Mouse (Mus musculus) MEL (cell line): ENCODE data around the gene Usp19. TPM values are rescaled to one million over a fixed set of nuclear protein-coding genes. Genes with fewer than 3 reads are reported as not detected.

Experiments used
- DNase-seq: peaks from one replicate; pipeline ENCODE4 v3.0.0; 2011; ENCODE audit warnings: low read depth, low spot score
- H3K27ac ChIP-seq: 2 replicates; pipeline ENCODE4 v1.5.1; 2012; ENCODE audit warnings: low read depth, mild to moderate bottlenecking, control low read depth, low read length, moderate library complexity; ENCODE audit not compliant: control insufficient read depth
- H3K27me3 ChIP-seq, 2 experiments: fragments of 150-350 bp in 1 of 2; sonication (generic) in 1 of 2; 2 replicates each; pipeline ENCODE4 v1.6.1; 2012; ENCODE audit warnings: low read length in 2 of 2, mild to moderate bottlenecking in 2 of 2, improper control_type of control experiment in 1 of 2, moderate library complexity in 1 of 2; ENCODE audit not compliant: insufficient read depth in 2 of 2, control insufficient read depth in 1 of 2
- H3K36me3 ChIP-seq, 2 experiments: 2 replicates each; pipeline ENCODE4 v1.6.1; 2012 to 2014; ENCODE audit warnings: low read length in 2 of 2, improper control_type of control experiment in 1 of 2, inconsistent platforms in 1 of 2, mild to moderate bottlenecking in 1 of 2; ENCODE audit not compliant: insufficient read depth in 2 of 2, control insufficient read depth in 1 of 2
- H3K4me1 ChIP-seq, 2 experiments: fragments of 150-350 bp in 1 of 2; sonication (generic) in 1 of 2; 2 replicates each; pipeline ENCODE4 v1.6.1; 2012; ENCODE audit warnings: low read length in 2 of 2, improper control_type of control experiment in 1 of 2, mild to moderate bottlenecking in 1 of 2; ENCODE audit not compliant: insufficient read depth in 2 of 2, control insufficient read depth in 1 of 2
- H3K4me3 ChIP-seq, 2 experiments: fragments of 150-350 bp in 1 of 2; sonication (generic) in 1 of 2; 2 replicates each; pipeline ENCODE4 v1.5.1; 2012; ENCODE audit warnings: low read depth in 2 of 2, low read length in 2 of 2, mild to moderate bottlenecking in 2 of 2, moderate library complexity in 2 of 2, control low read depth in 1 of 2, improper control_type of control experiment in 1 of 2; ENCODE audit not compliant: control insufficient read depth in 1 of 2, insufficient read depth in 1 of 2
- H3K79me2 ChIP-seq: 2 replicates; pipeline ENCODE4 v1.6.1; 2012; ENCODE audit warnings: mild to moderate bottlenecking, low read length, moderate library complexity; ENCODE audit not compliant: control insufficient read depth, poor library complexity, insufficient read depth
- H3K9ac ChIP-seq: 2 replicates; pipeline ENCODE4 v1.6.1; 2012; ENCODE audit warnings: low read depth, mild to moderate bottlenecking, control low read depth, low read length, moderate library complexity; ENCODE audit not compliant: control insufficient read depth, poor library complexity, severe bottlenecking
- H3K9me3 ChIP-seq: fragments of 150-350 bp; sonication (generic); replicated peaks from 2 replicates; pipeline ENCODE4 v1.6.1; 2012; ENCODE audit warnings: mild to moderate bottlenecking, low read length, improper control_type of control experiment, moderate library complexity; ENCODE audit not compliant: insufficient read depth
- BHLHE40 ChIP-seq: IDR thresholded peaks from 2 replicates; pipeline ENCODE4 v1.6.1; 2012; ENCODE audit warnings: low read depth, mild to moderate bottlenecking, inconsistent platforms, low read length, improper control_type of control experiment, borderline replicate concordance
- CHD2 ChIP-seq: IDR thresholded peaks from 2 replicates; pipeline ENCODE4 v1.6.1; 2011; ENCODE audit warnings: low read length, improper control_type of control experiment
- CTCF ChIP-seq, 3 experiments: IDR thresholded peaks in 2 of 3; conservative IDR thresholded peaks in 1 of 3; 2 replicates each; pipeline ENCODE4 v1.5.1; 2011 to 2012; ENCODE audit warnings: low read length in 3 of 3, low read depth in 2 of 3, mild to moderate bottlenecking in 2 of 3, improper control_type of control experiment in 1 of 3, inconsistent platforms in 1 of 3, mixed read lengths in 1 of 3, moderate library complexity in 1 of 3; ENCODE audit not compliant: control insufficient read depth in 1 of 3, insufficient read depth in 1 of 3, poor library complexity in 1 of 3, severe bottlenecking in 1 of 3
- E2F4 ChIP-seq: IDR thresholded peaks from 2 replicates; pipeline ENCODE4 v1.6.1; 2011; ENCODE audit warnings: low read depth, low read length, improper control_type of control experiment, borderline replicate concordance
- EP300 ChIP-seq, 2 experiments: IDR thresholded peaks; 2 replicates each; pipeline ENCODE4 v1.6.1; 2011; ENCODE audit warnings: improper control_type of control experiment in 2 of 2, low read length in 2 of 2, low read depth in 1 of 2, mild to moderate bottlenecking in 1 of 2
- ETS1 ChIP-seq: IDR thresholded peaks from 2 replicates; pipeline ENCODE4 v1.6.1; 2012; ENCODE audit warnings: low read depth, mild to moderate bottlenecking, inconsistent platforms, low read length, improper control_type of control experiment, moderate library complexity
- GABPA ChIP-seq: IDR thresholded peaks from 2 replicates; pipeline ENCODE4 v1.6.1; 2012; ENCODE audit warnings: low read depth, mild to moderate bottlenecking, inconsistent platforms, low read length, improper control_type of control experiment, moderate library complexity
- GATA1 ChIP-seq: IDR thresholded peaks from 2 replicates; pipeline ENCODE4 v1.6.1; 2011; ENCODE audit warnings: low read depth, low read length, improper control_type of control experiment
- HCFC1 ChIP-seq: IDR thresholded peaks from 2 replicates; pipeline ENCODE4 v1.6.1; 2012; ENCODE audit warnings: low read depth, mild to moderate bottlenecking, inconsistent platforms, low read length, improper control_type of control experiment, moderate library complexity
- JUND ChIP-seq: IDR thresholded peaks from 2 replicates; pipeline ENCODE4 v1.6.1; 2011; ENCODE audit warnings: low read depth, mild to moderate bottlenecking, improper control_type of control experiment, low read length
- KAT2A ChIP-seq: conservative IDR thresholded peaks from 2 replicates; pipeline ENCODE4 v1.6.1; 2012; ENCODE audit warnings: low read depth, low read length, improper control_type of control experiment, inconsistent platforms
- MAX ChIP-seq: IDR thresholded peaks from 2 replicates; pipeline ENCODE4 v1.6.1; 2011; ENCODE audit warnings: low read length, improper control_type of control experiment
- MAZ ChIP-seq: IDR thresholded peaks from 2 replicates; pipeline ENCODE4 v1.6.1; 2012; ENCODE audit warnings: low read depth, mild to moderate bottlenecking, inconsistent platforms, low read length, improper control_type of control experiment
- MEF2A ChIP-seq: IDR thresholded peaks from 2 replicates; pipeline ENCODE4 v1.6.1; 2014; ENCODE audit warnings: low read depth, mild to moderate bottlenecking, inconsistent platforms, low read length, improper control_type of control experiment; ENCODE audit not compliant: poor library complexity, insufficient replicate concordance, severe bottlenecking; ENCODE audit errors: extremely low read depth
- MXI1 ChIP-seq: IDR thresholded peaks from 2 replicates; pipeline ENCODE4 v1.6.1; 2011; ENCODE audit warnings: mild to moderate bottlenecking, low read depth, low read length, improper control_type of control experiment
- MYB ChIP-seq: IDR thresholded peaks from 2 replicates; pipeline ENCODE4 v1.6.1; 2011; ENCODE audit warnings: mild to moderate bottlenecking, low read depth, low read length, improper control_type of control experiment
- MYC ChIP-seq: IDR thresholded peaks from 2 replicates; pipeline ENCODE4 v1.6.1; 2011; ENCODE audit warnings: low read depth, mild to moderate bottlenecking, low read length, improper control_type of control experiment, moderate library complexity
- NELFE ChIP-seq: IDR thresholded peaks from 2 replicates; pipeline ENCODE4 v1.6.1; 2011; ENCODE audit warnings: low read depth, low read length, improper control_type of control experiment
- NRF1 ChIP-seq: IDR thresholded peaks from 2 replicates; pipeline ENCODE4 v1.6.1; 2014; ENCODE audit warnings: low read depth, mild to moderate bottlenecking, inconsistent platforms, low read length, improper control_type of control experiment, moderate library complexity; ENCODE audit not compliant: poor library complexity, insufficient read depth, severe bottlenecking
- POLR2AphosphoS2 ChIP-seq: IDR thresholded peaks from 2 replicates; pipeline ENCODE4 v1.6.1; 2011; ENCODE audit warnings: low read length, improper control_type of control experiment
- POLR2AphosphoS5 ChIP-seq: IDR thresholded peaks from 2 replicates; pipeline ENCODE4 v1.6.1; 2012; ENCODE audit warnings: low read depth, borderline replicate concordance, mild to moderate bottlenecking, inconsistent platforms, low read length, moderate library complexity, mixed read lengths
- RAD21 ChIP-seq: IDR thresholded peaks from 2 replicates; pipeline ENCODE4 v1.6.1; 2011; ENCODE audit warnings: mild to moderate bottlenecking, low read depth, low read length, improper control_type of control experiment
- RCOR1 ChIP-seq: IDR thresholded peaks from 2 replicates; pipeline ENCODE4 v1.6.1; 2012; ENCODE audit warnings: low read depth, mild to moderate bottlenecking, inconsistent platforms, low read length, improper control_type of control experiment
- SMC3 ChIP-seq: IDR thresholded peaks from 2 replicates; pipeline ENCODE4 v1.6.1; 2011; ENCODE audit warnings: low read depth, low read length, improper control_type of control experiment
- TAL1 ChIP-seq: IDR thresholded peaks from 2 replicates; pipeline ENCODE4 v1.6.1; 2012; ENCODE audit warnings: mild to moderate bottlenecking, inconsistent platforms, low read length, moderate library complexity, mixed read lengths
- TBP ChIP-seq: IDR thresholded peaks from 2 replicates; pipeline ENCODE4 v1.8.0; 2011; ENCODE audit warnings: low read depth, low read length, improper control_type of control experiment
- TCF12 ChIP-seq: IDR thresholded peaks from 2 replicates; pipeline ENCODE4 v1.6.1; 2014; ENCODE audit warnings: low read depth, mild to moderate bottlenecking, inconsistent platforms, low read length, improper control_type of control experiment, moderate library complexity
- UBTF ChIP-seq: IDR thresholded peaks from 2 replicates; pipeline ENCODE4 v1.6.1; 2012; ENCODE audit warnings: low read depth, mild to moderate bottlenecking, inconsistent platforms, low read length, improper control_type of control experiment, moderate library complexity, borderline replicate concordance; ENCODE audit not compliant: insufficient read depth
- USF2 ChIP-seq, 2 experiments: IDR thresholded peaks; 2 replicates each; pipeline ENCODE4 v1.6.1; 2011 to 2012; ENCODE audit warnings: improper control_type of control experiment in 2 of 2, low read length in 2 of 2, borderline replicate concordance in 1 of 2, inconsistent platforms in 1 of 2, low read depth in 1 of 2, mild to moderate bottlenecking in 1 of 2; ENCODE audit not compliant: insufficient read depth in 1 of 2
- ZKSCAN1 ChIP-seq: IDR thresholded peaks from 2 replicates; pipeline ENCODE4 v1.6.1; 2012; ENCODE audit warnings: low read depth, mild to moderate bottlenecking, inconsistent platforms, low read length, improper control_type of control experiment, moderate library complexity
- ZMIZ1 ChIP-seq: IDR thresholded peaks from 2 replicates; pipeline ENCODE4 v1.6.1; 2012; ENCODE audit warnings: low read depth, mild to moderate bottlenecking, inconsistent platforms, low read length, improper control_type of control experiment, moderate library complexity
- ZNF384 ChIP-seq: IDR thresholded peaks from 2 replicates; pipeline ENCODE4 v1.6.1; 2012; ENCODE audit warnings: low read depth, mild to moderate bottlenecking, inconsistent platforms, low read length, improper control_type of control experiment
- polyA plus RNA-seq, 2 experiments: library from polyadenylated mRNA; stranded (reverse) in 1 of 2; unstranded in 1 of 2; fragments of >175 nt in 1 of 2; fragments of >200 nt in 1 of 2; gene quantifications; 2 replicates each; pipeline versions ENCODE4 v1.2.1 to v1.2.4; 2012; ENCODE audit warnings: low replicate concordance in 2 of 2, low read depth in 1 of 2; ENCODE audit not compliant: insufficient read length in 2 of 2, insufficient read depth in 1 of 2, missing spikeins in 1 of 2
- total RNA-seq: library from RNA; depleted of rRNA; stranded (reverse); fragments of 300-350 nt; gene quantifications from 2 replicates; pipeline ENCODE4 v1.2.3, GENCODE M21; 2012

Usp19 gene
- total and polyA plus RNA-seq, 3 experiments, result 76.1 to 162 TPM; not detected in 1

- TF ChIP-seq MAX, result no peak; the same call in 1 of the 2 replicates
- TF ChIP-seq HCFC1, result peak; percentile 2; the same call in 1 of the 2 replicates
- no peak for TF ChIP-seq CHD2
These were observed 38.8 kb upstream of the Usp19 start (continued) for GRCm38 (mm10) chr9:108451519-108452160.

DNA sequence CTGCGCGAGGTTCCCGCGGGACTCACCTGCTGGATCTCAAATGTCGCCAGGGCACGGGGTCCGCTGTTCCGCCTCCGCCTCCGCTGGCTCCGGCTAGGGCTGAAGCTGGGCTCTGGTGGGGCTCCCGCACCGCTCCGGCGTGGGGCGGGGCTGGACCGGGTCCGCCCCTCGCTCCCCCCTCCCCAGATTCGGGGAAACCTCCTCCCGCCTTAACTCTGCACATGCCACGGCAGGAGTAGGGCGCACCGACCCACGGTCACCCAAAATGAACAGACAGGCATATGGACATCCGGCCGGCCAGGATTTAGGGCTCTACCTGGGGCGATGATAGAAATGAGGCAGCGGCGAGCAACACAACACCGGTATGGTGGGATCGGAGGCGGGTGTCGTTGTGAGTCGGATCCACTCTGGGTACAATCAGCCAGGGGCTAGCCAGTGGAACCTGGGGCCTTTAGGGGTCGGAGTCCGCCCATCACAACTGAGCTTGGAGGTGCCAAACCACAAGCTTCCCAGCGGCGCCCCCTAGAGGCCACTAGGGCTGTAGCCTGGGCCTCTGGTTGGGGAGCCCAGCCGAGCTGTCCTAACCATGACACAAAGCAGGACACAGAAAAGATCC is 38.0 kb upstream of the Usp19 start:
- Histone ChIP-seq H3K36me3 (peaks cover 0 to 29% of the 10 kb centered on the region in 2 experiments; a peak in 2 of 4 replicates), H3K4me3 (peak overlapping the region; percentile 69 to 80), H3K79me2 (peaks cover 5% of the 10 kb centered on the region), H3K4me1 (peaks cover 25 to 65% of the 10 kb centered on the region in 2 experiments), H3K27ac (peak overlapping the region; percentile 90), H3K9ac (peak overlapping the region; percentile 74), H3K9me3 (no peaks in the 10 kb centered on the region), H3K27me3 (no peaks in the 10 kb centered on the region)
- DNase-seq, result peak; percentile 95
- TF ChIP-seq RAD21 (peak; percentile 33), CTCF (IDR thresholded peaks at IDR 0.05 in 2 of 3, conservative IDR thresholded peaks at IDR 0.05 in 1 of 3; ENCODE audit: control insufficient read depth in 1 of 3, insufficient read depth in 1 of 3, low read depth in 2 of 3, low read length in 3 of 3, poor library complexity in 1 of 3, severe bottlenecking in 1 of 3) (peak; percentile 81 to 96 (median 90)), NELFE (no peak), NRF1 (no peak), MXI1 (peak; percentile 41; the same call in 1 of the 2 replicates), POLR2AphosphoS2 (no peak), ZNF384 (0 out of 2 replicates have a peak, but pooled peaks have one; percentile 39), UBTF (peak; percentile 52; the same call in 1 of the 2 replicates), TCF12 (peak; percentile 55; the same call in 1 of the 2 replicates), KAT2A (no peak), MYC (0 out of 2 replicates have a peak, but pooled peaks have one; percentile 27), HCFC1 (peak; percentile 53), ZMIZ1 (no peak), ZKSCAN1 (0 out of 2 replicates have a peak, but pooled peaks have one; percentile 14), JUND (no peak), MEF2A (no peak), MYB (no peak), BHLHE40 (no peak), GATA1 (no peak), MAZ (peak; percentile 73; the same call in 1 of the 2 replicates), GABPA (no peak), SMC3 (peak; percentile 42), RCOR1 (0 out of 2 replicates have a peak, but pooled peaks have one; percentile 31), EP300 (IDR thresholded peaks at IDR 0.05; ENCODE audit: low read depth in 1 of 2, low read length in 2 of 2) (peak; percentile 24 to 46; a peak in 3 of 4 replicates), TAL1 (no peak), CHD2 (no peak), POLR2AphosphoS5 (no peak), TBP (peak; percentile 66), ETS1 (peak; percentile 43; the same call in 1 of the 2 replicates), USF2 (IDR thresholded peaks at IDR 0.05; ENCODE audit: borderline replicate concordance in 1 of 2, insufficient read depth in 1 of 2, low read depth in 1 of 2, low read length in 2 of 2) (no peak), E2F4 (no peak)
